Mouse (Mus musculus) lung, postnatal 0 days (tissue): ENCODE data around the gene Msmp. TPM values are rescaled to one million over a fixed set of nuclear protein-coding genes. Genes with fewer than 3 reads are reported as not detected.
A peak's percentile ranks its signal among the peaks of the same experiment; 100 is the strongest.

ENCODE experiments used
- ATAC-seq: fragments of 200-750 bp; cut with Nextera tagmentation; 2 replicates; pipeline ENCODE4 v1.8.0; 2017; ENCODE audit warnings: moderate library complexity
- DNase-seq: peaks from one replicate; pipeline ENCODE4 v3.0.0-alpha.2; 2016; ENCODE audit warnings: low spot score
- H3K27ac ChIP-seq: fragments of 300-500 bp; sonication (generic); 2 replicates; pipeline ENCODE4 v1.5.1; 2014; ENCODE audit warnings: antibody characterized with exemption, mild to moderate bottlenecking, low read length, mixed read lengths
- H3K27me3 ChIP-seq: fragments of 300-500 bp; sonication (generic); replicated peaks from 2 replicates; pipeline ENCODE4 v1.6.1; 2014; ENCODE audit warnings: low read length, mixed read lengths; ENCODE audit not compliant: insufficient read depth
- H3K36me3 ChIP-seq: fragments of 300-500 bp; sonication (generic); 2 replicates; pipeline ENCODE4 v1.6.1; 2014; ENCODE audit warnings: low read length, mixed read lengths; ENCODE audit not compliant: insufficient read depth
- H3K4me1 ChIP-seq: fragments of 300-500 bp; sonication (generic); 2 replicates; pipeline ENCODE4 v1.6.1; 2014; ENCODE audit warnings: antibody characterized with exemption, low read depth, low read length, mixed read lengths; ENCODE audit not compliant: insufficient read depth
- H3K4me2 ChIP-seq: fragments of 300-500 bp; sonication (generic); replicated peaks from 2 replicates; pipeline ENCODE4 v1.6.1; 2014; ENCODE audit warnings: low read depth, mild to moderate bottlenecking, low read length, moderate library complexity, mixed read lengths
- H3K4me3 ChIP-seq: fragments of 300-500 bp; sonication (generic); 2 replicates; pipeline ENCODE4 v1.5.1; 2014; ENCODE audit warnings: low read depth, low read length
- H3K9ac ChIP-seq: fragments of 300-500 bp; sonication (generic); replicated peaks from 2 replicates; pipeline ENCODE4 v1.6.1; 2014; ENCODE audit warnings: low read depth, mild to moderate bottlenecking
- H3K9me3 ChIP-seq: fragments of 300-500 bp; sonication (generic); 2 replicates; pipeline ENCODE4 v1.6.1; 2016; ENCODE audit warnings: low read length, mixed read lengths
- CTCF ChIP-seq: IDR thresholded peaks from 2 replicates; pipeline ENCODE4 v1.5.1; 2016; ENCODE audit warnings: antibody characterized with exemption, mild to moderate bottlenecking
- EP300 ChIP-seq: IDR thresholded peaks from 2 replicates; pipeline ENCODE4 v1.6.1; 2016; ENCODE audit warnings: antibody characterized with exemption, mild to moderate bottlenecking, control low read depth
- WGBS: fragments of 180-500 bp; shearing (Covaris S2); extraction: QIAGEN DNeasy Blood & Tissue Kit; methylation state at CpG from one replicate; pipeline ENCODE4 v1.1.7; 2014; 5-methylcytosine and 5-hydroxymethylcytosine counted together
- polyA plus RNA-seq: library from polyadenylated mRNA; unstranded; fragments of >200 nt; fragmentation: Nextera tagmentation; extraction: Ambion mirVana; gene quantifications from 2 replicates; pipeline ENCODE4 v1.2.1, GENCODE M21; 2015

Gene Msmp
- polyA plus RNA-seq, 1 experiment from 2014 or later, result 0.87 TPM

- H3K27ac ChIP-seq, result peak overlapping the region; percentile 80
- DNase-seq (peak; percentile 10), ATAC-seq (no peak)
- peaks cover 4% of the 10 kb centered on the region; the same call in 1 of the 2 replicates for H3K4me1 ChIP-seq
- H3K4me3 ChIP-seq, result 0 out of 2 replicates have a peak overlapping the region, but pooled peaks have one; percentile 65
- no peaks in the 10 kb centered on the region for H3K36me3 ChIP-seq
- peak overlapping the region; percentile 91 for H3K4me2 ChIP-seq
- TF ChIP-seq CTCF, result no peak
- no peak for TF ChIP-seq EP300
- H3K9me3 ChIP-seq, result no peaks in the 10 kb centered on the region
- H3K9ac ChIP-seq, result 0 out of 2 replicates have a peak overlapping the region, but pooled peaks have one; percentile 71
- 27% methylated on average over 5 of the region's 5 CpGs for WGBS
- no peaks in the 10 kb centered on the region for H3K27me3 ChIP-seq
Observed at GRCm38 (mm10) chr4:43630671-43631045, 46.4 kb upstream of the Msmp start.

DNA sequence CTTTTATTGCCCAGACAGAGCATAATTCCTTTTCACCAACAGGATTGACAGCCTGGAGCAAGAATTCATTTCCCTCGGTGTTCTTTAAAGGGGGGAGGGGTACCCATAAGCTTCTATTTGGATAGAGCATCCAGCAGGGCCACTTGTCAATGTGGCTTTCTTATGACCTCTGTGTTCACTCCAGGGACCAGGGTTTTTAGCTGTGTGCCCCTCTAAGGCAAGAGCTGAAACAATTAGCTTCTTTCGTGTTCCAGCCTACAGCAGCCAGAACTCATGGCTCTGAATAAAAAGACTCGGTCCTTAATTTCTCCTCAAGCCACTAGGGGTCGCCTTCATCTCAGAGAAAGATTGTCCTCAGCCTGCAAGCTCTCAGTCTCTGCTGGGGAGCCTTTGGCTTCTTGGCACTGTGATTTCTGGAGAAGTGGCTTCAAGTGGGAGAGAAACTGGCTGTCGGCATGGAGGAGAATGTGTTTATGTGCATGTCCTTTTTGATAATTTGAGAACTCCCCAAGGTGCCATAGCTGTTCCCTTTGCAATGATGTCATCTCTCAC lies 45.8 kb upstream of the Msmp start:
- H3K4me1 ChIP-seq, result peaks cover 4% of the 10 kb centered on the region; the same call in 1 of the 2 replicates
- H3K27ac ChIP-seq, result peak overlapping the region; percentile 80; the same call in 1 of the 2 replicates
- peaks cover 5% of the 10 kb centered on the region; the same call in 1 of the 2 replicates for H3K9me3 ChIP-seq
- H3K9ac ChIP-seq, result no peak overlapping the region
- no peak overlapping the region for H3K4me2 ChIP-seq
- H3K36me3 ChIP-seq, result no peaks in the 10 kb centered on the region
- H3K4me3 ChIP-seq, result no peak overlapping the region
- peak; percentile 91 for TF ChIP-seq CTCF
- TF ChIP-seq EP300, result peak; percentile 52; the same call in 1 of the 2 replicates
- no peaks in the 10 kb centered on the region for H3K27me3 ChIP-seq
- DNase-seq (peak; percentile 96), ATAC-seq (peak; percentile 71)
- WGBS, result 10% methylated on average over 5 of the region's 5 CpGs

DNA sequence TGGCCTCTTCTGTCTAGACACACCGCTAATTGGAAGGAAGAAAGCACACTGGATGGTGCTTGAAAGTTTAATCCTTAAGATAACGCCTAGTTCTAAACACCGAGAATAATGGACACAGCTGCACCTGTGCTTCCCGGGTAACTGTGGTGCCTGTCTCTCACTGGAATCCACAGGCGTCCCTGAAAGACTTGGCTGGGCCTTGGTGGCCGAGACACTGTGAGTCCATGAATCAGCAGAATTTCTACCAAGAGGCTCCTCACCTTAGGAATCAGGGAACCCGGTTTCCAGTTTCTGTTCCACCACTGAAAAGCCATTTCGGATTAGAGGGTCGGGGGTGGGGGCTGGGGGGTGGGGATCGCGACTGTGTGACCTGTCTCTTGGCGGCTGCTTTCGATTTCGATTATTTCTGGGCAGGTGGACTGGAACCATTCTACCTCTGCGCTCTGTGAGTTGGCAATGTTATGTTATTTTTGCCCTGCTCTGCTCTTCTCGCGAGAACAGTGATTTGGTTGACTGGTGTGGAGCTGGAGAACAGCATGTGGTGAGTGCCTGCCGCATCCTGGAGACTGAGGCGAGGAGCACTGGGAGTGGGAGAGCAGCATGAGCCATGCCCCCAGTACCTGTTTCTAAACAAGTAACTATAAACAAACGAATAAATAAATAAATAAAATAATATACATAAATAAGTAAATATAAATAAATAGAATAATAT lies 45.0 kb upstream of the Msmp start:
- no peaks in the 10 kb centered on the region for H3K27me3 ChIP-seq
- no peak for TF ChIP-seq EP300
- no peak for TF ChIP-seq CTCF
- H3K4me2 ChIP-seq, result no peak overlapping the region
- H3K27ac ChIP-seq, result no peak overlapping the region
- H3K4me1 ChIP-seq, result peaks cover 4% of the 10 kb centered on the region; the same call in 1 of the 2 replicates
- peaks cover 7% of the 10 kb centered on the region; the same call in 1 of the 2 replicates for H3K9me3 ChIP-seq
- no peaks in the 10 kb centered on the region for H3K36me3 ChIP-seq
- no peak overlapping the region for H3K4me3 ChIP-seq
- no peak for ATAC-seq
- WGBS, result 36% methylated on average over 20 of the region's 20 CpGs
- no peak overlapping the region for H3K9ac ChIP-seq
- peak; percentile 26 for DNase-seq

DNA sequence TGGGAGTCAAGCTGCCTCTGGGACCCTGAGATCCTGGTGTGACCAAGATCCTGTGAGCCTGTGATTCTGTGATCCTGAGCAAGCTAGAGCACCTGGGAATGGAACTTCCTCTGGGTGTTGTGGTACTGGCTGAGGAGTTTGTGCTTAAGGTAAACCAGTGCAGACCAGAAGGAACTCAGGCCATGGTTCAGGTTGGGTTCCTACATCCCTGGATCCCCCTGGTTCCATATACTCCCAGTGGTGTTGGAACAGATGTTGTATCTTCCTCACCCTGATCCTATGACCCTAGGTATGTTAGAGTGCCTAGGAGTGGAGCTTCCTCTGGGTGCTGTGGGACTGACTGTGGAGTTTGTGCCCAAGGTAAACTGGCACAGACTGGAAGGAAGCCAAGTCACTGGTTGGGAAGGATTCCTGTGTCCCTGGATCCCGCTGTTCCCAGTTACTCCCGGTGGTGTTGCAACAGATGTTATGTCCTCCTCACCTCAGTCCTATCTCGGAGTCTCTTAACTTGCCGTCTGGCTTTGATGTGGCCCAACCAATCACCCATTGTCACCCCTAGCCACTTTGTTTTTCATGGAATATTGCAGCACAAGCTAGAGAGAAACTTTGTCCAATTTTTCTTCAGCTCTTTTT lies 36.0 kb upstream of the Msmp start:
- no peak overlapping the region for H3K27ac ChIP-seq
- no peak overlapping the region for H3K4me2 ChIP-seq
- H3K27me3 ChIP-seq, result no peaks in the 10 kb centered on the region
- H3K9ac ChIP-seq, result no peak overlapping the region
- peaks cover 4% of the 10 kb centered on the region; the same call in 1 of the 2 replicates for H3K9me3 ChIP-seq
- 62% methylated on average over 4 of the region's 4 CpGs for WGBS
- DNase-seq (no peak), ATAC-seq (no peak)
- H3K36me3 ChIP-seq, result no peaks in the 10 kb centered on the region
- no peak overlapping the region for H3K4me3 ChIP-seq
- no peaks in the 10 kb centered on the region for H3K4me1 ChIP-seq
- TF ChIP-seq CTCF, result no peak
- TF ChIP-seq EP300, result no peak

DNA sequence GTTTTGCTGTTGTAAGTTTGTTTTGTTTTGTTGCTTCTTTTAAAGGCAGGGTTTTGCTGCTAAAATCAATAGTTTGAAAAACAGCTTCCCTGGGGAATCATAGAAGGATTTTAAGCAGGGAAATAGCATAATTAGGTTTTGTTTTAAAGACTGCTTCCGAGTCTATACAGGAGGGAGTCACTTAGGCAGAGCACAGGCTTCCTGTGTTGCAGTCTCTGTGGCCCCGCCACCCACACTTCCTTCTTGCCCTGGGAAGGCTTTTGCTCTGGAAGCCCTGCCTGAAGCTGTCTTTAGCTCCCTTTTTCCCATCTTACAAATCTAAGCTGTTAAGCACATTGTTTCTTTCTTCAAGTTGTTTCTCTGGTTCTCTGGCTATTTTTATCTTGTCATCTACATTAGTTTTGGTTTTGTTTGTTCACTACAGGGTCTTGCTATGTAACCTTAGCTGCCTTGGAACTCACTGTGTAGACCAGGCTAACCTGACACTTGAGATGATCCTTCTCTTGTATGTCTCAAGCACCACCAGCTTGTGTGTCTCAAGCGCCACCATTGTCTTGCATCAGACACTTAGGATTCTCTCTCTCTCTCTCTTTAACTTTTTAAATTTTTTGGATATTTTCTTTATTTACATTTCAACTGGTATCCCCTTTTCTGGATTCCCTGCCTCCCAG lies 28.9 kb upstream of the Msmp start:
- H3K4me3 ChIP-seq, result no peak overlapping the region
- ATAC-seq, result peak; percentile 95
- H3K9me3 ChIP-seq, result no peaks in the 10 kb centered on the region
- no peak overlapping the region for H3K4me2 ChIP-seq
- WGBS, result 40% methylated on average over 3 of the region's 3 CpGs
- H3K27me3 ChIP-seq, result no peaks in the 10 kb centered on the region
- DNase-seq, result peak; percentile 82
- H3K36me3 ChIP-seq, result no peaks in the 10 kb centered on the region
- H3K9ac ChIP-seq, result no peak overlapping the region
- H3K27ac ChIP-seq, result peak overlapping the region; percentile 71
- H3K4me1 ChIP-seq, result no peaks in the 10 kb centered on the region
- TF ChIP-seq EP300, result 0 out of 2 replicates have a peak, but pooled peaks have one; percentile 36
- no peak for TF ChIP-seq CTCF

GRCm38 (mm10) chr4:43612534-43612933 lies 28.2 kb upstream of the Msmp start:
- Histone ChIP-seq H3K4me3 (no peak overlapping the region), H3K27me3 (no peaks in the 10 kb centered on the region), H3K4me2 (no peak overlapping the region), H3K27ac (peak overlapping the region; percentile 71; the same call in 1 of the 2 replicates), H3K36me3 (no peaks in the 10 kb centered on the region), H3K9me3 (no peaks in the 10 kb centered on the region), H3K9ac (no peak overlapping the region), H3K4me1 (no peaks in the 10 kb centered on the region)
- 47% methylated on average over 10 of the region's 10 CpGs for WGBS
- DNase-seq (no peak), ATAC-seq (no peak)
- TF ChIP-seq EP300 (no peak), CTCF (no peak)
